Mouse (Mus musculus): ENCODE results near the gene Unc13c. TPM values are rescaled to one million over a fixed set of nuclear protein-coding genes. Genes with fewer than 3 reads are reported as not detected.
A peak's percentile ranks its signal among the peaks of the same experiment; 100 is the strongest.

Gene Unc13c
- 0.17 and 0.25 TPM in 2 replicates for polyA plus RNA-seq (2014; fragmentation: Nextera tagmentation; extraction: Ambion mirVana)

- ATAC-seq (replicated peaks; ENCODE audit: insufficient number of reproducible peaks, low FRiP score, low TSS enrichment, low read depth) (no peak; the same call in 1 of the 2 replicates), DNase-seq (ENCODE audit: low spot score) (peak; percentile 55)
- Histone ChIP-seq H3K27me3 (ENCODE audit: control insufficient read depth, insufficient read depth, low read length) (no peaks in the 10 kb centered on the region), H3K27ac (replicated peaks; ENCODE audit: low read depth, low read length) (no peak within 1 kb of the TSS), H3K9me3 (replicated peaks; ENCODE audit: control insufficient read depth, low read length) (no peaks in the 10 kb centered on the region), H3K4me1 (ENCODE audit: control insufficient read depth, insufficient read depth, low read length) (peaks cover 2% of the 10 kb centered on the region; the same call in 1 of the 2 replicates), H3K4me3 (ENCODE audit: low read depth, low read length) (peak within 1 kb of the TSS; percentile 18; the same call in 1 of the 2 replicates), H3K36me3 (replicated peaks; ENCODE audit: control insufficient read depth, insufficient read depth, low read depth, low read length) (no peaks in the 10 kb centered on the region), H3K4me2 (ENCODE audit: low read depth, low read length) (peak within 1 kb of the TSS; percentile 57), H3K9ac (replicated peaks; ENCODE audit: low read length) (peak within 1 kb of the TSS; percentile 22; the same call in 1 of the 2 replicates)
- 1% methylated on average over 17 of the region's 17 CpGs for WGBS
Observed at GRCm38 (mm10) chr9:73968641-73969121, at the start of gene Unc13c. Unc13c (minus strand) TSS chr9:73968966.

GRCm38 (mm10) chr9:74007976-74008686 lies 39.4 kb upstream of the Unc13c start:
- no peaks in the 10 kb centered on the region for H3K27me3 ChIP-seq (ENCODE audit: control insufficient read depth, insufficient read depth, low read length)
- 80% methylated on average over 7 of the region's 7 CpGs for WGBS
- H3K4me1 ChIP-seq (ENCODE audit: control insufficient read depth, insufficient read depth, low read length): no peaks in the 10 kb centered on the region
- H3K4me3 ChIP-seq (ENCODE audit: low read depth, low read length): no peak overlapping the region
- DNase-seq (ENCODE audit: low spot score) (no peak), ATAC-seq (replicated peaks; ENCODE audit: insufficient number of reproducible peaks, low FRiP score, low TSS enrichment, low read depth) (no peak)
- H3K4me2 ChIP-seq (ENCODE audit: low read depth, low read length): no peak overlapping the region
- no peaks in the 10 kb centered on the region for H3K36me3 ChIP-seq (replicated peaks; ENCODE audit: control insufficient read depth, insufficient read depth, low read depth, low read length)
- no peak overlapping the region for H3K9ac ChIP-seq (replicated peaks; ENCODE audit: low read length)
- H3K27ac ChIP-seq (replicated peaks; ENCODE audit: low read depth, low read length): no peak overlapping the region
- no peaks in the 10 kb centered on the region for H3K9me3 ChIP-seq (replicated peaks; ENCODE audit: control insufficient read depth, low read length)

GRCm38 (mm10) chr9:74002388-74002990 lies 33.7 kb upstream of the Unc13c start:
- 31% methylated on average over 6 of the region's 6 CpGs for WGBS
- H3K27me3 ChIP-seq (ENCODE audit: control insufficient read depth, insufficient read depth, low read length): no peaks in the 10 kb centered on the region
- H3K36me3 ChIP-seq (replicated peaks; ENCODE audit: control insufficient read depth, insufficient read depth, low read depth, low read length): no peaks in the 10 kb centered on the region
- no peak overlapping the region for H3K27ac ChIP-seq (replicated peaks; ENCODE audit: low read depth, low read length)
- no peaks in the 10 kb centered on the region for H3K4me1 ChIP-seq (ENCODE audit: control insufficient read depth, insufficient read depth, low read length)
- no peak overlapping the region for H3K4me3 ChIP-seq (ENCODE audit: low read depth, low read length)
- H3K4me2 ChIP-seq (ENCODE audit: low read depth, low read length): no peak overlapping the region
- DNase-seq (ENCODE audit: low spot score) (no peak), ATAC-seq (replicated peaks; ENCODE audit: insufficient number of reproducible peaks, low FRiP score, low TSS enrichment, low read depth) (no peak)
- no peak overlapping the region for H3K9ac ChIP-seq (replicated peaks; ENCODE audit: low read length)
- H3K9me3 ChIP-seq (replicated peaks; ENCODE audit: control insufficient read depth, low read length): no peaks in the 10 kb centered on the region

GRCm38 (mm10) chr9:73988096-73988495 lies 19.3 kb upstream of the Unc13c start:
- DNase-seq (ENCODE audit: low spot score) (no peak), ATAC-seq (replicated peaks; ENCODE audit: insufficient number of reproducible peaks, low FRiP score, low TSS enrichment, low read depth) (no peak)

GRCm38 (mm10) chr9:73987236-73987635 lies 18.5 kb upstream of the Unc13c start:
- no peak overlapping the region for H3K4me3 ChIP-seq (ENCODE audit: low read depth, low read length)
- no peaks in the 10 kb centered on the region for H3K27me3 ChIP-seq (ENCODE audit: control insufficient read depth, insufficient read depth, low read length)
- no peak overlapping the region for H3K4me2 ChIP-seq (ENCODE audit: low read depth, low read length)
- DNase-seq (ENCODE audit: low spot score) (no peak), ATAC-seq (replicated peaks; ENCODE audit: insufficient number of reproducible peaks, low FRiP score, low TSS enrichment, low read depth) (no peak)
- H3K9me3 ChIP-seq (replicated peaks; ENCODE audit: control insufficient read depth, low read length): no peaks in the 10 kb centered on the region
- H3K4me1 ChIP-seq (ENCODE audit: control insufficient read depth, insufficient read depth, low read length): no peaks in the 10 kb centered on the region
- 83% methylated on average over 2 of the region's 2 CpGs for WGBS
- no peak overlapping the region for H3K27ac ChIP-seq (replicated peaks; ENCODE audit: low read depth, low read length)
- no peak overlapping the region for H3K9ac ChIP-seq (replicated peaks; ENCODE audit: low read length)
- H3K36me3 ChIP-seq (replicated peaks; ENCODE audit: control insufficient read depth, insufficient read depth, low read depth, low read length): no peaks in the 10 kb centered on the region

More at GRCm38 (mm10) chr9:73988096-73988495, 19.3 kb upstream of the Unc13c start:
- H3K4me2 ChIP-seq (ENCODE audit: low read depth, low read length): no peak overlapping the region
- no peaks in the 10 kb centered on the region for H3K9me3 ChIP-seq (replicated peaks; ENCODE audit: control insufficient read depth, low read length)
- H3K36me3 ChIP-seq (replicated peaks; ENCODE audit: control insufficient read depth, insufficient read depth, low read depth, low read length): no peaks in the 10 kb centered on the region
- no peak overlapping the region for H3K4me3 ChIP-seq (ENCODE audit: low read depth, low read length)
- no peaks in the 10 kb centered on the region for H3K4me1 ChIP-seq (ENCODE audit: control insufficient read depth, insufficient read depth, low read length)
- H3K27ac ChIP-seq (replicated peaks; ENCODE audit: low read depth, low read length): no peak overlapping the region
- H3K27me3 ChIP-seq (ENCODE audit: control insufficient read depth, insufficient read depth, low read length): no peaks in the 10 kb centered on the region
- no peak overlapping the region for H3K9ac ChIP-seq (replicated peaks; ENCODE audit: low read length)

GRCm38 (mm10) chr9:73982597-73983344 lies 14.0 kb upstream of the Unc13c start:
- no peak for ATAC-seq (replicated peaks; ENCODE audit: insufficient number of reproducible peaks, low FRiP score, low TSS enrichment, low read depth)
- Histone ChIP-seq H3K9ac (replicated peaks; ENCODE audit: low read length) (no peak overlapping the region), H3K27me3 (ENCODE audit: control insufficient read depth, insufficient read depth, low read length) (no peaks in the 10 kb centered on the region), H3K27ac (replicated peaks; ENCODE audit: low read depth, low read length) (no peak overlapping the region), H3K36me3 (replicated peaks; ENCODE audit: control insufficient read depth, insufficient read depth, low read depth, low read length) (no peaks in the 10 kb centered on the region), H3K4me2 (ENCODE audit: low read depth, low read length) (no peak overlapping the region), H3K4me1 (ENCODE audit: control insufficient read depth, insufficient read depth, low read length) (no peaks in the 10 kb centered on the region), H3K4me3 (ENCODE audit: low read depth, low read length) (no peak overlapping the region), H3K9me3 (replicated peaks; ENCODE audit: control insufficient read depth, low read length) (no peaks in the 10 kb centered on the region)
- DNase-seq (ENCODE audit: low spot score): peak; percentile 83
- WGBS: 14% methylated on average over 6 of the region's 6 CpGs

GRCm38 (mm10) chr9:73972327-73972988 lies 3.7 kb upstream of the Unc13c start:
- ATAC-seq (replicated peaks; ENCODE audit: insufficient number of reproducible peaks, low FRiP score, low TSS enrichment, low read depth) (no peak), DNase-seq (ENCODE audit: low spot score) (no peak)
- no peak overlapping the region for H3K4me2 ChIP-seq (ENCODE audit: low read depth, low read length)
- no peak overlapping the region for H3K9ac ChIP-seq (replicated peaks; ENCODE audit: low read length)
- H3K9me3 ChIP-seq (replicated peaks; ENCODE audit: control insufficient read depth, low read length): no peaks in the 10 kb centered on the region
- no peak overlapping the region for H3K27ac ChIP-seq (replicated peaks; ENCODE audit: low read depth, low read length)
- H3K27me3 ChIP-seq (ENCODE audit: control insufficient read depth, insufficient read depth, low read length): no peaks in the 10 kb centered on the region
- no peaks in the 10 kb centered on the region for H3K36me3 ChIP-seq (replicated peaks; ENCODE audit: control insufficient read depth, insufficient read depth, low read depth, low read length)
- H3K4me1 ChIP-seq (ENCODE audit: control insufficient read depth, insufficient read depth, low read length): peaks cover 2% of the 10 kb centered on the region; the same call in 1 of the 2 replicates
- 77% methylated on average over 8 of the region's 8 CpGs for WGBS
- no peak overlapping the region for H3K4me3 ChIP-seq (ENCODE audit: low read depth, low read length)

All from embryonic facial prominence, embryonic 11.5 days (tissue).